15 mouse cellular contexts compared by ENCODE assay signal in the genomic region with DNA sequence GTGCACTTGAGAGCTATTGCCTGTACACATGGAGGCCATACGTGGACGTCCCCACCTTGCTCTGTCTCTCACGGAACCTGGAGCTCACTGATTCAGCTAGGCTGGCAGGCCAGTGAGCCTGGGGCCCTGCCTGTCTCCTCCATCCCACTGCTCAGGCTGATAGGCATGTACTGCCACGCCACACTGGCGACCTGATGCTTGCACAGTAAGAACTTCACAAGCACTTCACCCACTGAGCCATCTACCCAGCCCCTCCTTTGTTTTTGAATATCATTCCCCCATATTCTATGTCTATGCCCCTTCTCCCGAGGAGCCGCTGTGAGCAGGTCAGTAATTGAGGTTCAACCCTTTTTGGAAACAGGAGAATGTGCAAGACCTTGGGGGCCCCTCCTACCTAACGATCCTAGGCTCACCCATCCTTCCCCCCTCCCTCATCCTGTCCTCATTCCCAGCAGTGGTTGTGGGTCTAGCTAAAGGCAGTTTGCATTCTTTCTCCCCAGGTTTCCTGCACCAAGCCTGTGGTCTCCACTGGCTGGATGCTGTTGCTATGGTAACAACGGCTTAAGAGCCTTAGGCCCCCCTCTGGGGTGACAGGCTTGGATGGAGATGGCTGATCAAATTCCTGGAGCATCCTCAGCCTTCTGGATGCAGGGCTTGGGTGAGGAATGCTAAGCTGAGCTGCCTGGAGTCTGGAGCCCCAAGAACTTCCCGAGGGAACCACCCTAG. TPM values are rescaled to one million over a fixed set of nuclear protein-coding genes. Genes with fewer than 3 reads are reported as not detected.
DNase-seq lines count a peak whose midpoint lies in the region; ATAC-seq and TF ChIP-seq lines count a peak whose summit lies in the region.
"Had no signal": no experiment of that assay in that cellular context is flagged by ENCODE, and none has a peak within 500 bp of the region (broad histone marks: within the 10 kb centered on the region; RNA-seq: fewer than 3 reads in every experiment).

No protein-coding gene starts in this region.

- DNase-seq in embryo, embryonic 11 days = peak; percentile 64
- DNase-seq in hindbrain, postnatal 0 days (ENCODE audit: low spot score) = peak; percentile 84
- no peak for DNase-seq in ovary, postnatal 36 days (ENCODE audit: low spot score)
- DNase-seq in layer of hippocampus, postnatal 10 days (ENCODE audit: low spot score in 2 of 2) = no peak
- no peak for DNase-seq in kidney, postnatal 4 days
- no peak for DNase-seq in stomach, postnatal 0 days (ENCODE audit: low spot score)
- DNase-seq: cerebellum, adult 2 months; gastrocnemius, postnatal 10 days; lung, postnatal 4 days had no signal

- no peaks in the 10 kb centered on the region for H3K27me3 ChIP-seq in forebrain, embryonic 15.5 days
- H3K27me3 ChIP-seq in hindbrain, postnatal 0 days (ENCODE audit: insufficient read depth, low read length) = no peaks in the 10 kb centered on the region
- H3K27me3 ChIP-seq in neural tube, embryonic 13.5 days = no peaks in the 10 kb centered on the region
- no peaks in the 10 kb centered on the region for H3K27me3 ChIP-seq in stomach, postnatal 0 days (ENCODE audit: control insufficient read depth, insufficient read depth, low read length)
- H3K27me3 ChIP-seq: kidney, embryonic 15.5 days had no signal

- no peaks in the 10 kb centered on the region for H3K36me3 ChIP-seq in forebrain, embryonic 15.5 days
- no peaks in the 10 kb centered on the region for H3K36me3 ChIP-seq in hindbrain, postnatal 0 days (ENCODE audit: insufficient read depth, low read length)
- H3K36me3 ChIP-seq in neural tube, embryonic 13.5 days = no peaks in the 10 kb centered on the region
- H3K36me3 ChIP-seq in stomach, postnatal 0 days (ENCODE audit: control insufficient read depth, insufficient read depth, low read length) = no peaks in the 10 kb centered on the region
- H3K36me3 ChIP-seq: heart, embryonic 10.5 days; kidney, embryonic 15.5 days; limb, embryonic 10.5 days had no signal

- peaks cover 13% of the 10 kb centered on the region for H3K4me1 ChIP-seq in forebrain, embryonic 15.5 days
- peaks cover 17% of the 10 kb centered on the region for H3K4me1 ChIP-seq in hindbrain, postnatal 0 days (ENCODE audit: insufficient read depth, low read length)
- H3K4me1 ChIP-seq in neural tube, embryonic 13.5 days (replicated peaks) = peaks cover 44% of the 10 kb centered on the region
- peaks cover 4% of the 10 kb centered on the region; the same call in 1 of the 2 replicates for H3K4me1 ChIP-seq in stomach, postnatal 0 days (replicated peaks; ENCODE audit: control insufficient read depth, insufficient read depth)

- no peak overlapping the region for H3K4me2 ChIP-seq in forebrain, embryonic 15.5 days (replicated peaks)
- no peak overlapping the region for H3K4me2 ChIP-seq in hindbrain, postnatal 0 days (ENCODE audit: low read depth, low read length)
- no peak overlapping the region for H3K4me2 ChIP-seq in neural tube, embryonic 13.5 days
- no peak overlapping the region for H3K4me2 ChIP-seq in stomach, postnatal 0 days (replicated peaks; ENCODE audit: low read depth)
- H3K4me2 ChIP-seq: kidney, embryonic 15.5 days had no signal

- TF ChIP-seq CTCF in hindbrain, postnatal 0 days (IDR thresholded peaks at IDR 0.05; ENCODE audit: low read depth) = no peak
- TF ChIP-seq CTCF in stomach, postnatal 0 days (IDR thresholded peaks at IDR 0.05; ENCODE audit: low read depth) = no peak

- WGBS in forebrain, embryonic 15.5 days = 20% methylated on average over 10 of the region's 10 CpGs
- 20% methylated on average over 10 of the region's 10 CpGs for WGBS in hindbrain, postnatal 0 days
- 30% methylated on average over 10 of the region's 10 CpGs for WGBS in neural tube, embryonic 13.5 days
- 60% methylated on average over 10 of the region's 10 CpGs for WGBS in stomach, postnatal 0 days

- H3K27ac ChIP-seq in forebrain, embryonic 15.5 days (replicated peaks) = peak overlapping the region; percentile 35
- peak overlapping the region; percentile 66 for H3K27ac ChIP-seq in hindbrain, postnatal 0 days
- peak overlapping the region; percentile 74 for H3K27ac ChIP-seq in neural tube, embryonic 13.5 days (replicated peaks)
- H3K27ac ChIP-seq in stomach, postnatal 0 days (replicated peaks) = no peak overlapping the region
- H3K27ac ChIP-seq: heart, embryonic 10.5 days; kidney, embryonic 15.5 days; limb, embryonic 10.5 days; liver, embryonic 14.5 days had no signal

- no peak overlapping the region for H3K4me3 ChIP-seq in forebrain, embryonic 15.5 days
- H3K4me3 ChIP-seq in hindbrain, postnatal 0 days (ENCODE audit: low read length) = no peak overlapping the region
- no peak overlapping the region for H3K4me3 ChIP-seq in neural tube, embryonic 13.5 days
- no peak overlapping the region for H3K4me3 ChIP-seq in stomach, postnatal 0 days (ENCODE audit: low read depth, low read length)
- H3K4me3 ChIP-seq: heart, embryonic 10.5 days; kidney, embryonic 15.5 days; limb, embryonic 10.5 days had no signal

- H3K9me3 ChIP-seq in forebrain, embryonic 15.5 days = no peaks in the 10 kb centered on the region
- no peaks in the 10 kb centered on the region for H3K9me3 ChIP-seq in hindbrain, postnatal 0 days (ENCODE audit: low read length)
- no peaks in the 10 kb centered on the region for H3K9me3 ChIP-seq in neural tube, embryonic 13.5 days
- no peaks in the 10 kb centered on the region for H3K9me3 ChIP-seq in stomach, postnatal 0 days (ENCODE audit: control insufficient read depth, low read length)
- H3K9me3 ChIP-seq: heart, embryonic 10.5 days; kidney, embryonic 15.5 days; limb, embryonic 10.5 days had no signal

- TF ChIP-seq EP300 in stomach, postnatal 0 days (optimal IDR thresholded peaks at IDR 0.05) = no peak

- no peak for ATAC-seq in forebrain, embryonic 15.5 days (replicated peaks)
- ATAC-seq in hindbrain, postnatal 0 days = peak; percentile 69
- peak; percentile 54 for ATAC-seq in neural tube, embryonic 13.5 days (ENCODE audit: low read depth)
- ATAC-seq in stomach, postnatal 0 days (ENCODE audit: low FRiP score, low TSS enrichment) = no peak

- no peak overlapping the region for H3K9ac ChIP-seq in forebrain, embryonic 15.5 days (replicated peaks)
- H3K9ac ChIP-seq in hindbrain, postnatal 0 days (replicated peaks; ENCODE audit: low read length) = no peak overlapping the region
- no peak overlapping the region for H3K9ac ChIP-seq in neural tube, embryonic 13.5 days
- no peak overlapping the region for H3K9ac ChIP-seq in stomach, postnatal 0 days (ENCODE audit: low read length)
- H3K9ac ChIP-seq: kidney, embryonic 15.5 days; liver, embryonic 14.5 days had no signal

RNA-seq across cellular contexts. Expression of a gene that starts 35.2 kb away (rescaled TPM):
- 1.7 and 2.4 TPM in 2 replicates for polyA plus RNA-seq in forebrain, embryonic 15.5 days (2015; fragmentation: Nextera tagmentation; extraction: Ambion mirVana)
- 6.0 and 7.8 TPM in 2 replicates for total RNA-seq in hindbrain, postnatal 0 days (2014; rRNA removed)
- polyA plus RNA-seq in hindbrain, postnatal 0 days (2015; fragmentation: Nextera tagmentation; extraction: Ambion mirVana) = 1.8 and 2.3 TPM in 2 replicates
- 2.6 and 3.0 TPM in 2 replicates for polyA plus RNA-seq in neural tube, embryonic 13.5 days (2015; fragmentation: Nextera tagmentation; extraction: Ambion mirVana)
- total RNA-seq in layer of hippocampus, postnatal 10 days (2021) = 1 to 10 TPM; 4.3 to 4.4 TPM
- polyA plus RNA-seq in stomach, postnatal 0 days (2015; fragmentation: Nextera tagmentation; extraction: Ambion mirVana) = 1.7 TPM in 2 replicates

RNA-seq across cellular contexts. Expression of a gene that starts 47.5 kb away (rescaled TPM):
- polyA plus RNA-seq in forebrain, embryonic 15.5 days (2015; fragmentation: Nextera tagmentation; extraction: Ambion mirVana) = 4.7 and 5.0 TPM in 2 replicates
- total RNA-seq in hindbrain, postnatal 0 days (2014; rRNA removed) = 13.6 and 14.4 TPM in 2 replicates
- 6.5 and 7.1 TPM in 2 replicates for polyA plus RNA-seq in hindbrain, postnatal 0 days (2015; fragmentation: Nextera tagmentation; extraction: Ambion mirVana)
- polyA plus RNA-seq in neural tube, embryonic 13.5 days (2015; fragmentation: Nextera tagmentation; extraction: Ambion mirVana) = 11.0 and 12.0 TPM in 2 replicates
- 1 to 10 TPM; 5.7 to 6.8 TPM for total RNA-seq in layer of hippocampus, postnatal 10 days (2021)
- 109 and 114 TPM in 2 replicates for polyA plus RNA-seq in stomach, postnatal 0 days (2015; fragmentation: Nextera tagmentation; extraction: Ambion mirVana)

Comparison
In these comparisons a context has a peak if more than half of its experiments do, and no peak if none do; other contexts are left out.
1. DNase-seq: peak in embryo, embryonic 11 days (single experiment) and hindbrain, postnatal 0 days (single experiment); none in ovary, postnatal 36 days (single experiment), layer of hippocampus, postnatal 10 days (0 of 2), kidney, postnatal 4 days (0 of 2) and stomach, postnatal 0 days (single experiment).
2. ATAC-seq: peak in hindbrain, postnatal 0 days (single experiment) and neural tube, embryonic 13.5 days (single experiment); none in forebrain, embryonic 15.5 days (single experiment) and stomach, postnatal 0 days (single experiment).